Mouse (Mus musculus) activated CD4-positive, CD25-positive, alpha-beta regulatory T cell, adult 4 months (primary cell): Measurements from ENCODE around the gene Fam219a. TPM values are rescaled to one million over a fixed set of nuclear protein-coding genes. Genes with fewer than 3 reads are reported as not detected.

Experiments used
- ATAC-seq: one replicate; pipeline ENCODE4 v1.8.0; 2017
- polyA plus RNA-seq, 2 experiments: library from polyadenylated mRNA; unstranded; fragments of 100-300 nt; shearing (Covaris generic); gene quantifications; one replicate each; pipeline ENCODE4 v1.2.1; 2017

The Fam219a gene
- polyA plus RNA-seq, 2 experiments from 2014 or later: 0.18 to 0.29 TPM

GRCm38 (mm10) chr4:41553116-41553515 lies 16.2 kb downstream of the Fam219a start:
- no peak for ATAC-seq

- ATAC-seq: peak; percentile 76
These were observed 16.8 kb downstream of the Fam219a start for GRCm38 (mm10) chr4:41552529-41552928.

GRCm38 (mm10) chr4:41547086-41547485 lies 22.3 kb downstream of the Fam219a start:
- no peak for ATAC-seq

- ATAC-seq: no peak
These were observed 23.4 kb downstream of the Fam219a start for GRCm38 (mm10) chr4:41545985-41546384.

GRCm38 (mm10) chr4:41542136-41542535 lies 27.2 kb downstream of the Fam219a start:
- ATAC-seq: no peak

GRCm38 (mm10) chr4:41534866-41535265 lies 34.5 kb downstream of the Fam219a start:
- no peak for ATAC-seq

GRCm38 (mm10) chr4:41532420-41532819 lies 36.9 kb downstream of the Fam219a start:
- no peak for ATAC-seq

GRCm38 (mm10) chr4:41527996-41528395 lies 41.3 kb downstream of the Fam219a start:
- ATAC-seq: no peak

GRCm38 (mm10) chr4:41527076-41527475 lies 42.3 kb downstream of the Fam219a start:
- no peak for ATAC-seq

GRCm38 (mm10) chr4:41526553-41526952 lies 42.8 kb downstream of the Fam219a start:
- no peak for ATAC-seq

- no peak for ATAC-seq
These were observed 44.5 kb downstream of the Fam219a start for GRCm38 (mm10) chr4:41524829-41525228.

- ATAC-seq: no peak
These were observed 45.5 kb downstream of the Fam219a start for GRCm38 (mm10) chr4:41523839-41524238.

- no peak for ATAC-seq
These were observed 46.5 kb downstream of the Fam219a start for GRCm38 (mm10) chr4:41522788-41523187.

- no peak for ATAC-seq
These were observed 47.2 kb downstream of the Fam219a start for GRCm38 (mm10) chr4:41522136-41522535.

- no peak for ATAC-seq
These were observed 48.7 kb downstream of the Fam219a start for GRCm38 (mm10) chr4:41520641-41521040.

GRCm38 (mm10) chr4:41519195-41519594 lies 50.1 kb downstream of the Fam219a start:
- ATAC-seq: no peak

GRCm38 (mm10) chr4:41518349-41518748 lies 51.0 kb downstream of the Fam219a start:
- no peak for ATAC-seq

GRCm38 (mm10) chr4:41517233-41517632 lies 52.1 kb downstream of the Fam219a start, which contains the start of gene 1110017D15Rik:
1110017D15Rik (minus strand) TSS chr4:41517333.
- ATAC-seq: no peak

- ATAC-seq: no peak
These were observed 55.6 kb downstream of the Fam219a start for GRCm38 (mm10) chr4:41513714-41514113.

- no peak for ATAC-seq
These were observed 56.0 kb downstream of the Fam219a start for GRCm38 (mm10) chr4:41513309-41513708.

- no peak for ATAC-seq
These were observed 61.3 kb downstream of the Fam219a start for GRCm38 (mm10) chr4:41507998-41508397.

- no peak for ATAC-seq
These were observed 61.9 kb downstream of the Fam219a start for GRCm38 (mm10) chr4:41507326-41507924.

- ATAC-seq: peak; percentile 72
These were observed 62.4 kb downstream of the Fam219a start for GRCm38 (mm10) chr4:41506906-41507305.

GRCm38 (mm10) chr4:41506156-41506555 lies 63.2 kb downstream of the Fam219a start:
- ATAC-seq: no peak

GRCm38 (mm10) chr4:41505131-41505551 lies 64.2 kb downstream of the Fam219a start:
- ATAC-seq: no peak
